Mouse (Mus musculus) CH12.LX (cell line): ENCODE results near the gene Gm5416.
"Not testable (repeated sequence)": the region's sequence is repeated elsewhere in the genome, so short reads cannot be mapped to it uniquely, and the experiment has no call there.

Experiments
- CTCF ChIP-seq, 2 experiments: IDR thresholded peaks in 1 of 2; conservative IDR thresholded peaks in 1 of 2; 2 replicates each; pipeline ENCODE4 v1.5.1; 2011 to 2012; ENCODE audit warnings: low read depth in 2 of 2, low read length in 2 of 2, improper control_type of control experiment in 1 of 2, inconsistent platforms in 1 of 2, mild to moderate bottlenecking in 1 of 2, moderate library complexity in 1 of 2
- KAT2A ChIP-seq: IDR thresholded peaks from 2 replicates; pipeline ENCODE4 v1.6.1; 2012; ENCODE audit warnings: low read length, improper control_type of control experiment, inconsistent platforms; ENCODE audit not compliant: insufficient replicate concordance
- NRF1 ChIP-seq: IDR thresholded peaks from 2 replicates; pipeline ENCODE4 v1.6.1; 2014; ENCODE audit warnings: low read depth, mild to moderate bottlenecking, inconsistent platforms, low read length, improper control_type of control experiment, moderate library complexity

DNA sequence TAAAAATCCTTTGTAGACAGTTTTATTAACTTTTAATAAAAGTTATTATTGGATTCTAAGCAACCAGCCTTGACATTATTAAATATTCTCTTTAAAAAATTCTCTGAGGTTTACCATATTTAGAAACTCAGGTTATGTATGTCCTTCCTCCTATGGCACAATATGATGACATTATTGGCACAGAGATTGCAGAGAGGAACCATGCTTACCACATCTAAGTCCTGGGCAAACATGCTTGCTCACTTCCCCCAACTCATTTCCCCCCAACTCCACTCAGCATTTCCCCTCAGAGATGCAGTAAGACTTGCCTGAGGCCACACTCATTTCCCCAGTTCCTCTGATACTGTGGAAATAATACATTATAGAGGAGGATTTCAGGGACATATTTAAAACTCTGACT is 50.4 kb downstream of the Gm5416 start:
- not testable (repeated sequence) for TF ChIP-seq CTCF (conservative IDR thresholded peaks at IDR 0.05 in 1 of 2, IDR thresholded peaks at IDR 0.05 in 1 of 2; ENCODE audit: low read depth in 2 of 2, low read length in 2 of 2); KAT2A; NRF1
